Mouse (Mus musculus): Measurements from ENCODE around the gene Mettl22. TPM values are rescaled to one million over a fixed set of nuclear protein-coding genes. Genes with fewer than 3 reads are reported as not detected.

The Mettl22 gene
- polyA plus RNA-seq, 1 experiment from 2014 or later: 5.9 TPM

GRCm38 (mm10) chr16:8444911-8445310, 25.7 kb upstream of the Mettl22 start:
- Histone ChIP-seq H3K27me3 (ENCODE audit: control insufficient read depth, insufficient read depth, low read depth, low read length) (no peaks in the 10 kb centered on the region), H3K9ac (ENCODE audit: low read depth, low read length) (no peak overlapping the region), H3K9me3 (replicated peaks; ENCODE audit: control insufficient read depth, low read length) (no peaks in the 10 kb centered on the region), H3K4me3 (ENCODE audit: low read depth, low read length) (no peak overlapping the region), H3K27ac (ENCODE audit: low read length) (no peak overlapping the region), H3K4me1 (ENCODE audit: control insufficient read depth, low read depth, low read length) (no peaks in the 10 kb centered on the region), H3K4me2 (ENCODE audit: low read depth, low read length) (no peak overlapping the region), H3K36me3 (ENCODE audit: control insufficient read depth, insufficient read depth) (no peaks in the 10 kb centered on the region)
- no peak for ATAC-seq (ENCODE audit: low read depth)
- 54% methylated on average over 7 of the region's 7 CpGs for WGBS (ENCODE audit: insufficient replicate concordance)

GRCm38 (mm10) chr16:8446256-8446655, 24.3 kb upstream of the Mettl22 start:
- H3K27me3 ChIP-seq (ENCODE audit: control insufficient read depth, insufficient read depth, low read depth, low read length): no peaks in the 10 kb centered on the region
- no peaks in the 10 kb centered on the region for H3K4me1 ChIP-seq (ENCODE audit: control insufficient read depth, low read depth, low read length)
- no peak for ATAC-seq (ENCODE audit: low read depth)
- no peak overlapping the region for H3K27ac ChIP-seq (ENCODE audit: low read length)
- WGBS (ENCODE audit: insufficient replicate concordance): 70% methylated on average over 6 of the region's 6 CpGs
- no peak overlapping the region for H3K4me3 ChIP-seq (ENCODE audit: low read depth, low read length)
- H3K4me2 ChIP-seq (ENCODE audit: low read depth, low read length): no peak overlapping the region
- H3K36me3 ChIP-seq (ENCODE audit: control insufficient read depth, insufficient read depth): no peaks in the 10 kb centered on the region
- no peaks in the 10 kb centered on the region for H3K9me3 ChIP-seq (replicated peaks; ENCODE audit: control insufficient read depth, low read length)
- H3K9ac ChIP-seq (ENCODE audit: low read depth, low read length): no peak overlapping the region

- no peak for ATAC-seq (ENCODE audit: low read depth)
- H3K4me1 ChIP-seq (ENCODE audit: control insufficient read depth, low read depth, low read length): no peaks in the 10 kb centered on the region
- no peaks in the 10 kb centered on the region for H3K9me3 ChIP-seq (replicated peaks; ENCODE audit: control insufficient read depth, low read length)
- H3K9ac ChIP-seq (ENCODE audit: low read depth, low read length): no peak overlapping the region
- no peaks in the 10 kb centered on the region for H3K27me3 ChIP-seq (ENCODE audit: control insufficient read depth, insufficient read depth, low read depth, low read length)
- H3K4me3 ChIP-seq (ENCODE audit: low read depth, low read length): no peak overlapping the region
- H3K36me3 ChIP-seq (ENCODE audit: control insufficient read depth, insufficient read depth): no peaks in the 10 kb centered on the region
- 76% methylated on average over 2 of the region's 2 CpGs for WGBS (ENCODE audit: insufficient replicate concordance)
- H3K4me2 ChIP-seq (ENCODE audit: low read depth, low read length): no peak overlapping the region
- H3K27ac ChIP-seq (ENCODE audit: low read length): no peak overlapping the region
Measured at GRCm38 (mm10) chr16:8453301-8453700, 17.3 kb upstream of the Mettl22 start.

- Histone ChIP-seq H3K4me3 (ENCODE audit: low read depth, low read length) (no peak overlapping the region), H3K36me3 (ENCODE audit: control insufficient read depth, insufficient read depth) (no peaks in the 10 kb centered on the region), H3K27ac (ENCODE audit: low read length) (no peak overlapping the region), H3K9ac (ENCODE audit: low read depth, low read length) (no peak overlapping the region), H3K27me3 (ENCODE audit: control insufficient read depth, insufficient read depth, low read depth, low read length) (no peaks in the 10 kb centered on the region), H3K4me1 (ENCODE audit: control insufficient read depth, low read depth, low read length) (no peaks in the 10 kb centered on the region), H3K4me2 (ENCODE audit: low read depth, low read length) (no peak overlapping the region), H3K9me3 (replicated peaks; ENCODE audit: control insufficient read depth, low read length) (no peaks in the 10 kb centered on the region)
- whole genome bisulfite sequencing (ENCODE audit: insufficient replicate concordance): 9% methylated on average over 2 of the region's 2 CpGs
- no peak for ATAC-seq (ENCODE audit: low read depth)
Measured at GRCm38 (mm10) chr16:8455221-8455620, 15.4 kb upstream of the Mettl22 start.

GRCm38 (mm10) chr16:8458391-8458790, 12.2 kb upstream of the Mettl22 start:
- Histone ChIP-seq H3K4me1 (ENCODE audit: control insufficient read depth, low read depth, low read length) (no peaks in the 10 kb centered on the region), H3K27ac (ENCODE audit: low read length) (no peak overlapping the region), H3K4me3 (ENCODE audit: low read depth, low read length) (no peak overlapping the region), H3K36me3 (ENCODE audit: control insufficient read depth, insufficient read depth) (no peaks in the 10 kb centered on the region), H3K4me2 (ENCODE audit: low read depth, low read length) (no peak overlapping the region), H3K27me3 (ENCODE audit: control insufficient read depth, insufficient read depth, low read depth, low read length) (no peaks in the 10 kb centered on the region), H3K9me3 (replicated peaks; ENCODE audit: control insufficient read depth, low read length) (no peaks in the 10 kb centered on the region), H3K9ac (ENCODE audit: low read depth, low read length) (no peak overlapping the region)
- no peak for ATAC-seq (ENCODE audit: low read depth)
- WGBS (ENCODE audit: insufficient replicate concordance): 73% methylated on average over 4 of the region's 4 CpGs

- Histone ChIP-seq H3K36me3 (ENCODE audit: control insufficient read depth, insufficient read depth) (no peaks in the 10 kb centered on the region), H3K27me3 (ENCODE audit: control insufficient read depth, insufficient read depth, low read depth, low read length) (no peaks in the 10 kb centered on the region), H3K9me3 (replicated peaks; ENCODE audit: control insufficient read depth, low read length) (no peaks in the 10 kb centered on the region), H3K4me2 (ENCODE audit: low read depth, low read length) (no peak overlapping the region), H3K9ac (ENCODE audit: low read depth, low read length) (no peak overlapping the region), H3K27ac (ENCODE audit: low read length) (no peak overlapping the region), H3K4me1 (ENCODE audit: control insufficient read depth, low read depth, low read length) (no peaks in the 10 kb centered on the region), H3K4me3 (ENCODE audit: low read depth, low read length) (no peak overlapping the region)
- 17% methylated on average over 6 of the region's 6 CpGs for WGBS (ENCODE audit: insufficient replicate concordance)
- ATAC-seq (ENCODE audit: low read depth): no peak
Measured at GRCm38 (mm10) chr16:8459098-8459497, 11.5 kb upstream of the Mettl22 start.

GRCm38 (mm10) chr16:8470132-8470531, 456 bp upstream of the Mettl22 start:
- ATAC-seq (ENCODE audit: low read depth): no peak
- no peaks in the 10 kb centered on the region for H3K27me3 ChIP-seq (ENCODE audit: control insufficient read depth, insufficient read depth, low read depth, low read length)
- peaks cover 10% of the 10 kb centered on the region for H3K4me1 ChIP-seq (ENCODE audit: control insufficient read depth, low read depth, low read length)
- peak overlapping the region; percentile 77; the same call in 1 of the 2 replicates for H3K9ac ChIP-seq (ENCODE audit: low read depth, low read length)
- H3K4me2 ChIP-seq (ENCODE audit: low read depth, low read length): peak overlapping the region; percentile 87
- 76% methylated on average over 2 of the region's 2 CpGs for WGBS (ENCODE audit: insufficient replicate concordance)
- no peak overlapping the region for H3K27ac ChIP-seq (ENCODE audit: low read length)
- no peaks in the 10 kb centered on the region for H3K36me3 ChIP-seq (ENCODE audit: control insufficient read depth, insufficient read depth)
- no peaks in the 10 kb centered on the region for H3K9me3 ChIP-seq (replicated peaks; ENCODE audit: control insufficient read depth, low read length)
- H3K4me3 ChIP-seq (ENCODE audit: low read depth, low read length): peak overlapping the region; percentile 82

- H3K4me2 ChIP-seq (ENCODE audit: low read depth, low read length): no peak overlapping the region
- H3K4me3 ChIP-seq (ENCODE audit: low read depth, low read length): no peak overlapping the region
- no peak overlapping the region for H3K27ac ChIP-seq (ENCODE audit: low read length)
- 84% methylated on average over 9 of the region's 9 CpGs for WGBS (ENCODE audit: insufficient replicate concordance)
- no peaks in the 10 kb centered on the region for H3K4me1 ChIP-seq (ENCODE audit: control insufficient read depth, low read depth, low read length)
- no peaks in the 10 kb centered on the region; the same call in 1 of the 2 replicates for H3K36me3 ChIP-seq (ENCODE audit: control insufficient read depth, insufficient read depth)
- no peaks in the 10 kb centered on the region for H3K9me3 ChIP-seq (replicated peaks; ENCODE audit: control insufficient read depth, low read length)
- H3K27me3 ChIP-seq (ENCODE audit: control insufficient read depth, insufficient read depth, low read depth, low read length): no peaks in the 10 kb centered on the region
- H3K9ac ChIP-seq (ENCODE audit: low read depth, low read length): no peak overlapping the region
- ATAC-seq (ENCODE audit: low read depth): no peak
Measured at GRCm38 (mm10) chr16:8487396-8488005, 16.9 kb downstream of the Mettl22 start.

- Histone ChIP-seq H3K36me3 (ENCODE audit: control insufficient read depth, insufficient read depth) (no peaks in the 10 kb centered on the region; the same call in 1 of the 2 replicates), H3K9ac (ENCODE audit: low read depth, low read length) (no peak overlapping the region), H3K4me1 (ENCODE audit: control insufficient read depth, low read depth, low read length) (no peaks in the 10 kb centered on the region), H3K9me3 (replicated peaks; ENCODE audit: control insufficient read depth, low read length) (no peaks in the 10 kb centered on the region), H3K4me3 (ENCODE audit: low read depth, low read length) (no peak overlapping the region), H3K27me3 (ENCODE audit: control insufficient read depth, insufficient read depth, low read depth, low read length) (no peaks in the 10 kb centered on the region), H3K27ac (ENCODE audit: low read length) (no peak overlapping the region), H3K4me2 (ENCODE audit: low read depth, low read length) (no peak overlapping the region)
- no peak for ATAC-seq (ENCODE audit: low read depth)
- WGBS (ENCODE audit: insufficient replicate concordance): 87% methylated on average over 5 of the region's 5 CpGs
Measured at GRCm38 (mm10) chr16:8489340-8489739, 18.8 kb downstream of the Mettl22 start.
